Mouse (Mus musculus) embryo, embryonic 10 days (tissue): ENCODE data around the gene Elof1.
"Not testable (repeated sequence)": the region's sequence is repeated elsewhere in the genome, so short reads cannot be mapped to it uniquely, and the experiment has no call there.

ENCODE experiments used
- DNase-seq: peaks from one replicate; pipeline ENCODE4 v3.0.0-alpha.2; 2015; ENCODE audit warnings: low spot score

Elof1 gene

DNA sequence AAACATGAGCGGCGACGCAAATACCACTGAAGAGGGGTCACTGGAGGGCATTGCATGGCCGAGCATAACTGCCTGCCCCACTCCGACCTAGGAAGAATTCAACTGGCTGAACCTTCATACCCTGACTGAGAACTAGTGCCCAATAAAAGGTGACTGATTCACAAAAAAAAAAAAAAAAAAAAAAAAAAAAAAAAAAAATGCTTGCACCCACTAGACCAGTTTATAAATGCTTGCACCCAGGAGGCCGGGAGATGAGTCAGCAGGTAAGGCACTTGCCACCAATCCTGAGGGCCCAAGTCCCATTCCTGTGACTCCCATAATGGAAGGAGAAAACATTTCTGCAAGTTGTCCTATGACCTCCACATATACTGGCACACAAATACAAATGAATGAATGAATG is 24.2 kb downstream of the Elof1 start:
- no peak for DNase-seq

DNA sequence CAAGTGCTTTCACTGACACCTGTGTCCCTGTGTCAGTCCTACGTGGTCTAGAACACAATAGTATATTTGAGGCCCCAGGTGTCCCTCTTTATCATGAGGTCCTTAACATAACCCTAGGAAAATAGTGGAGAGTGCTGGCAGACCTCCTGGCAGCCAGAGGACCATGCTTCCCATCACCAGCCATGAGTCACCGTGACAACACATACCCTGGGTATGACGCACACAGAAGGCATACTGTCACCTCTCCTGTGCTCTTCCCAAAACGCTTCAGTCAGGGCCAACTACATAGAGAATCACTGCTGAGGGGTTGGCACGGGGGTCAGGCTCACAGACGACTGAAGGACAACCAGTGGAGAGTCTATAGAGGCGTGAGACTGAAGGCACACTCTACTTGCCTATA is 27.0 kb downstream of the Elof1 start:
- no peak for DNase-seq

DNA sequence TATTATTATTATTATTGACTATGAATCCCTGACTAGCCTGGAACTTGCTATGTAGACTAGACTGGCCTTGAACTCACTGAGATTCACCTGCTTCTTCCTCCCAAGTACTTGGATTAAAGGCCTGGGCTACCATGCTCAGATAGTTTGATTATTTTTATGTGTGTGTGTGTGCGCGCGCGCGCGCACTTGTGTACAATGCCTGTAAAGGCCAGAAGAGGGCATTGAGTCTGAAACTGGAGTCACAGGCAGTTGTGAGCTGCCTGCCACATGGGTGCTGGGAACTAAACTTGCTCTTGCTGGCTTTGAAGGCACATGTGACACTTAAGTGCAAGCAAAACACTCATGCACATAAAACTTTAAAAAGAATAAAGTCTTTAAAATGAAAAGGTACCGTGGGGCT is 27.7 kb downstream of the Elof1 start:
- no peak for DNase-seq

DNA sequence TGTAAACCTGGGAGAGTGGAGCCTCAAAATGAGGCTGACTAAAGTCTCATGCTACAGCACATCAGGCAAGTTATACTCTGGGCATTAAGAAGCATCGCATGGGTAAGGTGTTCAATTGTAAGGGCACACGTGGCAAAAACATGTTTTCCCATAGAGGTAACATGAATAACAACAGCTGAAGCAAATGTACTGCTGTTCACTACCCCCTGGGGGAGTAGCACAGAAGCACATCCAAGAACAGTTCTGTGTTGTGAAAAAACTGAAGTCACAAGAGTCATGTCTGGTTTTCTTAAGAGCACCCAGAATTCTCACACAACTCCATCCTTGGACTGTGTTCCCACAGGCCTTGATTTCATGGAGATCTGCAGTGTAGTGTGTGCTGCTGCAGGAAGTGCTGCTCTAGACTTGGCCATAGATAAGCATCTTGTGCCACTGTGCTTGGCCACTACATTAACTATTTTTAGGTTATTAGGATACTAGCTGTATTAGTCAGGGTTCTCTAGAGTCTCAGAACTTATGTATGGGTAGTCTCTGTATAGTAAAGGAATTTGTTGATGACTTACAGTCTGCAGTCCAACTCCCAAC is 29.8 kb downstream of the Elof1 start:
- no peak for DNase-seq

DNA sequence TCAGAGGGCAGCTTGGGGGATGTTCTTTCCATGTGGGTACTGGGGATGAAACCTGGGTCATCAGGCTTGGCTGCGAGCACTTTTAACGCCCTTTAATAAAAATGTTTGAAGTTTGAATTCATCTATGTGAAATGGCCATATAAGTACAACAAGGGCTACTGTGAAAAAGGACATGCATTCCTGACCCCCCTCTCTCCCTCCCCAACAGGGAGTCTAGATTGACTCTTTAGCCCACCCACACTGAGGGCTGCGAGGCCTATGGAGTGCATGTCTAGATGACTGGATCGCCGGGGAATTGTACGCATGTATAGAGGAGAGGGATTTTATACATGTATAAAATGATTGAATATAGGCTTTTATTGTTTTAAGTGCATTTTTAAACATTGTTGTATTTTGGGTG is 31.0 kb downstream of the Elof1 start:
- DNase-seq = no peak

DNA sequence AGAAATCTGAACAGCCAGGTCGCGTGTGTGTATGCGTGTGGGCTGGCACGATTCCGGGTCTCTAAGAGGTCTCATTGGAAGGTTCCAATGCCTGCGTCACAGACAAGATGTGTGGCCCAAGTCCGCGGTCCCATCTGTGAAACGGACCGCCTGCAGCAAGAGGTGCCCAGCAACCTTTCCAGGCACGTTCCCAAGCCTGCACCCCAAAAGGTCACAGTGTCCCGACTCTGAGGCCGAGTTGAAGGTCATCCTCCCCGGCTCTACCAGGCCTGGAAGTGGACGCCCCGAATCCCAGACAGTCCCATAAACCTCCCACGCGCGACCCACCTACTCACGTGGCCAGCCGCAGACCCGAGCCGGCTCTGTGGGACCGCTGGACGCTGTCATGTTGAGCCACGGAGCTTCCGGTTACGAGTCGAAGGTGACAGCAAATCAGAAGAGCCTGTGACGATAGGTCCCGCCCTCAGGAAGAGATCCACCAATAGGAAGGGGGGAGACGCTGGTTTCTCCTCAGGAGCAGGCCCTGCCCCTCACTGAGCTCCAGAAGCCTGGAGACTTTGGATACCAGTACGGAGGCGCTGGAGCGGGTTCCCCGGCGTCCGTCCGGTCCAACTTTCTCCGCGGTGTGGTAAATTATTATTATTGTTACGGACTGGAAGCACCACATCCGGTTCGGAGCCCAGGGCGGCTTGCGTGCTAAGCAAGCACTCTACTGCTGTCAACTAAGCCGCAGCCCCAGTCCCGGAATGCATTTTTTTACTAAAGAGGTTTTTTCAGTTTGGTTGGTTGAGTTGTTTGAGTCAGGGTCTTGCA is 31.7 kb downstream of the Elof1 start, which contains the start of gene Ecsit:
TSS of gene Ecsit (minus strand) at position 417 of the 813 bp plus-strand sequence.
- peak; percentile 97 for DNase-seq

DNA sequence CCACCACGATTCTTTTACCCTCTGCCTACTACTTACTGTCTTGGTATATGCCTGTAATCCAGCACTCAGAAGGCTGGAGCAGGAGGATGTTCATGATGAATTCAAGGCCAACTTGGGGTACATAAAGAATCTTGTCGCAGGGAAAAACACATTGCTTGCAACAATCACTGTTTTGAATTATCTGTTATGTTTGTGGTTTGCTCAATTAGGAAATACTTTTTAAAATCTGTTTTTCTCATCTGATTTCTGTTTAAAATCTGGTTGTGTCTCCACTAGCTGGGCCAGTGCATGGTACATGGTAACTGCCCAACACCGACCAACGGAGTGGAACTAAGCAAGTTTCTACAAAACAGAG is 32.3 kb downstream of the Elof1 start:
- DNase-seq = no peak

DNA sequence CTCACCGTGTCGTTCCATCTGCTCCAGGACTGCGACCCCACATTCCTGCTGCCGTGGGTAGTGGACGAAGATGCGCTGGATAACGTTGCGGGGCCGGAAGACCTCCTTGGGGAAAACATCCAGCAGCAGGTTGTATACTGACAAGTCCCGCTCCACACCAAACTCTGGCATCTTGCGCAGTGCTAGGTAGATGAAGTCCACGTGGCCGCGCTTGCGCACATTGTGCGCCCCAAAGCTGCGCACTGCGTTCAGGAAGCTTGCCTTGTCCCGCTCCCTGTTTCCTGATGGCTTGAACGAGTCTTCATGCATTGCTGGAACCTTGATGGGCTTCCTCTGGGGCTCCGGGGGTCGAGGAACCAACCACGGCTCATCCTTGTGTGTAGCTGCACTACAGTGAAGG is 40.7 kb downstream of the Elof1 start:
- DNase-seq = no peak

DNA sequence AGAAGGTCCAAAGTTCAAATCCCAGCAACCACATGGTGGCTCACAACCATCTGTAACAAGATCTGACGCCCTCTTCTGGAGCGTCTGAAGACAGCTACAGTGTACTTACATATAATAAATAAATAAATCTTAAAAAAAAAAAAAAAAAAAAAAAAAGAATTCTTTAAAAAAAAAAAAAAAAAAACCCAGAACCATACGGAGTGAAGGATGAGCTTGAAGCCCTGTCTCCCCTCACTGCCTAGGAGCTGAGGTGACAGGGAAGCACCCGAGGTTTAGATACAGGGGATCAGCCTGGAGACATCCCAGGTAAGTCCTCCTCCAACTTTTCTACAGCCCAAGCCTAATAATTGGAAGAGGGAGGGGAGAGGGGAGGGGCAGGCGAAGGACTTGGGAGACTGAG is 41.2 kb downstream of the Elof1 start:
- not testable (repeated sequence) for DNase-seq

DNA sequence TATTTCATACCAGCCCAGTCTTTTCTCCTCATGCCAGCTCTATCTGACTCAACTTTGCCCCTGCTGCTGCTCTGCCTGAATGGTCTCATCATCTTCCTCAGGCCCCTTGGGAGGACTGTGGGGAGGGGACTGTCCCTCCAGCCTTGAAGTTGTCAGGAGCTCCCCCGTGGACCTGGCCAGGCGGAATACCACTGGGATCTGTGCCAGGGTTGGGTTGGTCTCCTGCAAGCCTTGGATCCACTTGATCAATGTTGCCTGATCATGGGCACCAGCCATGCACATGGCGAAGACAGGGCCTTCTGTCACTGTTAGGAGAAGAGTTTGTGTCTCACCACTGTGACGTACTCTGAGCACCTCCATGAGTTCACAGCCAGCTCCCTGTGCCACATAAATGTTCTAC is 44.7 kb downstream of the Elof1 start:
- no peak for DNase-seq

DNA sequence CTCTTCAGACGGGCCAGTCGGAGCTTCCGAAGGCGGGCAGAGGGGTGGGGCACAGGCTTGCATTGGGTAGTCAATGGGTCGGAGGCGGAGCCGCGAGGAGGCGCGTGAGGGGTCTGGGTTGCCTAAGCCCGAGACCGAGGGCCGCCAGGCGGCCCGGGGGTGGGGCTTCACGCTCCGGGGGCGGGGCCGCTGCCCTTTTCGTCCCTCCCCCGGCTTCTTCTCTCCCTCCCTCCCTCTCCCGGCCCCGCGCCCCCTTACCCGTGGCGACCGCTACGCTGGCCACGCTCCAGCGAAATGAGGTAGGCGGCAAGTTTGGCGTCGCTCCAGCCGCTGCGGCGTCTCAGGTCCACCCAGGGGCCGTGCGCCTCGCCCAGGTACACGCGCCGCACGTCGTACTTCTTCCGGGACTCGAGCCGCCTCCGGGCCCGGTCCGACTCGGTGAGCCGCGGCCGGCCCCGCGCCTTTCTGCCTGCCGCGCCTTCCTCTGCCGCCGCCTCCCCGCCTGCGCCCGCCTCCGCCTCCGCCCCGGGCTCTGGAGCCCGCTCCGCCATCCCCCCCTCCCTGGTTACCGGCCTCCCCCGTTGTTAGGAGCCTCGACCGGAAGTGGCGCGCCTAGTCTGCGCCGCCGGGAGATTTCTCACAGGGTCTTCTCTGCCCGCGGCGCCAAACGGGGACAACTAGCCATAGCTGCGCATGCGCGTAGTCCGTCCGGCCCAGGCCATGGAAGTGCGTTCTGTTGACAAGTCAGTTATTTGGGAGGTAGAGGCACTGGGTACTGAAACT is 46.0 kb downstream of the Elof1 start, which contains the start of the genes Gm49318 and Zfp653:
TSS of gene Gm49318 (minus strand) at position 469 of the 783 bp plus-strand sequence.
TSS of gene Zfp653 (minus strand) at position 586 of the 783 bp plus-strand sequence.
- DNase-seq = peak; percentile 98

DNA sequence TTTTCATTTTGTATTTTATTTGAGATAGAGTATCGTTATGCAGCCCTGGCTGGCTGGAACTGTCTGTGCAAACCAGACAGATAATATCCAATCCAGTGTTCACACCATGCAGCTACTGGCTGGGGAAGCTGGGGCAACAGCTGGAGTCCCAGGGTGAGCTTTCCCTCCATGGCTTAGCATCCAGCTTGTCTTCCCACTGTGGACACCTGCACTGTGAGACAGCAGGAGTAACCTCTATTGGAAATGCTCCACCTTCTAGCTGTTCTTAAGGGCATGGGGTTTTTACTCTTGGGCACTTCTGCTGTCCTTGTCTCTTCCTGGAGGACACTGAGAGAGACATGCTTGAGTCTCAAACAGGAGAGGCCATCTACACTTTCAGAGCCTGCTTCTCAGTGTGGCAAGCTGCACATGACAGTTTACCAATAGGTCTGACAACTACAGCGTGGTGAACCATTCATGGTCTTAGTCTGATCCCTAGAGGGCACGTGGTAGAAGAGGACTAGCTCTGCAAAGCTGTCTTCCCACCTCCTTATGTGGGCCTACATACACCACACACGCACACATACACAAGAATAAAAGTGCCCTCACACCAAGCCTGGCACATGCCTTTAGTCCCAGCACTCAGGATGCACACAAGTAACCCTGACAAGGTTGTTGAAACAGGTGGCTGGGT is 47.0 kb downstream of the Elof1 start:
- no peak for DNase-seq

DNA sequence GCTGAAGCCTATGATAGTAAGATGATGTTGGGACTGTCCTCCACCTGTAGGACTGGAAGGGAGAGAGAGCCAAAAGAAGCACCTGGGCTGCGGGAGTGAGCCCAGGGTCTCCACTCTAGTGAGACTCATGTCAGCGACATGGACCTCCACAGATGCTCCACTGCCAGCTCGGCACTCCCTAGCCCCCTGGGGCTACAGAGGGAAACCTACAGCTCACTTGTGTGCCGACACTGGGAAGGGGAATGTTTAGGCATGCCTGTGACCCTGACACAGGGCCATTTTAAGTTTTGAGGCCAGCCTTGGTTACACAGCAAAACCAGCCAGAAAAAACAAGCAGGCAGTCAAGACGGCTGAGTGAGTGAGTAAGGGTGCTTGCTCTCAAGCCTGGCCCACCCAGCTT is 49.8 kb downstream of the Elof1 start:
- DNase-seq = no peak

DNA sequence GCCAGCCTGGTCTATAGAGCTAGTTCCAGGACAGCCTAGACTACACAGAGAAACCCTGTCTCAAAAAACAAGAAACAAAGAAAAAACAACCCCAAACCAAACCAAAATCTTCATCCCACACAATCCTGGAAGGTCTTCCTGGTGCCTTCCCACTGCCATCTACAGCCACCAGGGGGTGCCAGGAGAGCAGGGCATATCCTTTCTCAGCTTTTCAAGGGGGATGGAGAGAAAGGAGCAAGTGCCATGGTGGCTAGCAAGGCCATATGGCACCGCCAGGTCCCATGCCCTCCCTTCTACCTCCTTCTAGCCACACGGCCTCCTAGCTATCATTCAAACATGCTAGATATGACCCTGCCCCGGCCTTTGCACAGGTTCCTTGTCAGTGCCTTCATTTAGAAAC is 50.5 kb downstream of the Elof1 start:
- peak; percentile 62 for DNase-seq

DNA sequence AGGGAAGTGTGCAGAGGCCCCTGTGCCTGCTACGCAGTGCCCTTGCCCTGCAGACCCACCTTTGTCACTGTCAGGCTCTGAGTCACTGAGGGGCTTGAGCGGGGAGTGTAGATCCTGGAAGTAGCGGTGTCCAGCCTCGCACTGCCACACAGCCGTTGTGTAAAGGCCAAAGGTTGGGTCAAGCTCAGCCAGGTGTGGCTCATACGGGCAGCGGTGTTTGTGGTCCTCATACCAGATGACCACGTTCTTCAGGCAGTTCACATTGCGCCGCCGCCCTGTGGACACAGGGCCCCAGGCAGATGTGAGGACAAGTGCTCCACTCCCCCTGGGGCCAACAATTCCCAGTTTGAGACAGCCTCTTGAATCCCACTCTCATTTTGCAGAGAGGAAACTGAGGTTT is 51.3 kb downstream of the Elof1 start:
- DNase-seq = no peak

DNA sequence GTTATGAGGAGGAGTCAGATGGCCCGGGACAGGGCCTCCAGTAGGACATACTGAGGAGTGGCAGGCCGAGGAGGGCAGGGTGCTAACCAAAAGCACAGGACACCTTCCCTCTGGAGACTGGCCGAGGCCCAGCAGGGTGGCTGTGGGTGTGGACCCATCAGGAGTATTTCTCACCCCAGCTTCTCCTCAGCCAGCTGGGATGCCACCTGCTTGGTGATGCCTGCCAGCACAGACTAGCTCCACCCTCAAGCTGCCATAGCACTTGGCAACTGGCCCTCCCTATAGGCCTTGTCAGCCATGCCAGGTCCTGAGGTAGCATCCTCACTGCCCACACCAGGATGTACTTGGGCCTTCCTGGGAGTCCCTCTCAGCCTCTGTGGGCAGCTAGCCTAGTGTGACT is 52.6 kb downstream of the Elof1 start:
- DNase-seq = no peak
